Mouse (Mus musculus): ENCODE measurements around the gene Gm13279.

GRCm38 (mm10) chr4:88819659-88820058, 22.5 kb downstream of the Gm13279 start, which contains the start of gene Ifna11:
- TF ChIP-seq CTCF (IDR thresholded peaks at IDR 0.05): no peak
- no peak for TF ChIP-seq EP300 (IDR thresholded peaks at IDR 0.05)

Data from lung, postnatal 0 days (tissue).